Mouse (Mus musculus) intestine, embryonic 15.5 days (tissue): ENCODE measurements around the gene Ppa2. TPM values are rescaled to one million over a fixed set of nuclear protein-coding genes. Genes with fewer than 3 reads are reported as not detected.

Source experiments
- ATAC-seq: fragments of 200-750 bp; cut with Nextera tagmentation; 2 replicates; pipeline ENCODE4 v1.8.0; 2017; ENCODE audit warnings: moderate TSS enrichment, moderate library complexity
- H3K27ac ChIP-seq: fragments of 300-500 bp; sonication (generic); 2 replicates; pipeline ENCODE4 v1.5.1; 2015; ENCODE audit warnings: mild to moderate bottlenecking, inconsistent platforms
- H3K27me3 ChIP-seq: fragments of 300-500 bp; sonication (generic); replicated peaks from 2 replicates; pipeline ENCODE4 v1.6.1; 2015; ENCODE audit warnings: inconsistent platforms
- H3K36me3 ChIP-seq: fragments of 300-500 bp; sonication (generic); 2 replicates; pipeline ENCODE4 v1.6.1; 2015; ENCODE audit warnings: inconsistent platforms
- H3K4me1 ChIP-seq: fragments of 300-500 bp; sonication (generic); replicated peaks from 2 replicates; pipeline ENCODE4 v1.6.1; 2015; ENCODE audit warnings: inconsistent platforms
- H3K4me2 ChIP-seq: fragments of 300-500 bp; sonication (generic); replicated peaks from 2 replicates; pipeline ENCODE4 v1.6.1; 2015; ENCODE audit warnings: mild to moderate bottlenecking, inconsistent platforms
- H3K4me3 ChIP-seq: fragments of 300-500 bp; sonication (generic); replicated peaks from 2 replicates; pipeline ENCODE4 v1.5.1; 2015; ENCODE audit warnings: inconsistent platforms
- H3K9ac ChIP-seq: fragments of 300-500 bp; sonication (generic); 2 replicates; pipeline ENCODE4 v1.6.1; 2015; ENCODE audit warnings: inconsistent platforms
- H3K9me3 ChIP-seq: fragments of 300-500 bp; sonication (generic); 2 replicates; pipeline ENCODE4 v1.6.1; 2016; ENCODE audit warnings: inconsistent platforms
- WGBS: fragments of 180-500 bp; shearing (Covaris S2); methylation state at CpG from one replicate; pipeline ENCODE4 v1.1.7; 2015; 5-methylcytosine and 5-hydroxymethylcytosine counted together
- polyA plus RNA-seq: library from polyadenylated mRNA; unstranded; fragments of >200 nt; fragmentation: Nextera tagmentation; extraction: Ambion mirVana; gene quantifications from 2 replicates; pipeline ENCODE4 v1.2.1, GENCODE M21; 2015

The Ppa2 gene
- polyA plus RNA-seq: 132 and 135 TPM in 2 replicates

GRCm38 (mm10) chr3:133309954-133310808 is at the start of gene Ppa2:
Gene Ppa2 (plus strand): TSS chr3:133310110.
- Histone ChIP-seq H3K27me3 (no peaks in the 10 kb centered on the region), H3K27ac (peak within 1 kb of the TSS; percentile 97), H3K9me3 (peaks cover 5% of the 10 kb centered on the region; the same call in 1 of the 2 replicates), H3K4me2 (peak within 1 kb of the TSS; percentile 74), H3K36me3 (no peaks in the 10 kb centered on the region), H3K4me1 (peaks cover 14% of the 10 kb centered on the region; the same call in 1 of the 2 replicates), H3K9ac (peak within 1 kb of the TSS; percentile 96), H3K4me3 (peak within 1 kb of the TSS; percentile 86)
- peak; percentile 92 for ATAC-seq
- WGBS: under 1% methylated on average over 91 of the region's 95 CpGs

GRCm38 (mm10) chr3:133271887-133272286 is 38.0 kb upstream of the Ppa2 start:
- H3K4me2 ChIP-seq: no peak overlapping the region
- WGBS: 19% methylated on average over 3 of the region's 3 CpGs
- no peaks in the 10 kb centered on the region for H3K27me3 ChIP-seq
- H3K9ac ChIP-seq: no peak overlapping the region
- no peak for ATAC-seq
- no peak overlapping the region for H3K4me3 ChIP-seq
- no peak overlapping the region for H3K27ac ChIP-seq
- no peaks in the 10 kb centered on the region for H3K9me3 ChIP-seq
- no peaks in the 10 kb centered on the region for H3K4me1 ChIP-seq
- no peaks in the 10 kb centered on the region for H3K36me3 ChIP-seq

GRCm38 (mm10) chr3:133284587-133284986 is 25.3 kb upstream of the Ppa2 start:
- ATAC-seq: no peak
- 31% methylated on average over 5 of the region's 5 CpGs for WGBS
- Histone ChIP-seq H3K36me3 (no peaks in the 10 kb centered on the region), H3K27me3 (no peaks in the 10 kb centered on the region), H3K9me3 (no peaks in the 10 kb centered on the region), H3K4me1 (no peaks in the 10 kb centered on the region), H3K9ac (no peak overlapping the region), H3K4me3 (no peak overlapping the region), H3K27ac (no peak overlapping the region), H3K4me2 (no peak overlapping the region)

- H3K4me1 ChIP-seq: no peaks in the 10 kb centered on the region
- no peak overlapping the region for H3K27ac ChIP-seq
- WGBS: 91% methylated on average over 2 of the region's 2 CpGs
- no peak overlapping the region for H3K4me3 ChIP-seq
- H3K36me3 ChIP-seq: no peaks in the 10 kb centered on the region
- H3K9me3 ChIP-seq: no peaks in the 10 kb centered on the region
- no peaks in the 10 kb centered on the region for H3K27me3 ChIP-seq
- no peak for ATAC-seq
- H3K9ac ChIP-seq: no peak overlapping the region
- no peak overlapping the region for H3K4me2 ChIP-seq
These were observed 21.1 kb upstream of the Ppa2 start for GRCm38 (mm10) chr3:133288795-133289194.

- ATAC-seq: no peak
- Histone ChIP-seq H3K27me3 (no peaks in the 10 kb centered on the region), H3K36me3 (no peaks in the 10 kb centered on the region), H3K4me2 (no peak overlapping the region), H3K9ac (no peak overlapping the region), H3K27ac (no peak overlapping the region), H3K4me1 (no peaks in the 10 kb centered on the region), H3K9me3 (peaks cover 2% of the 10 kb centered on the region; the same call in 1 of the 2 replicates), H3K4me3 (no peak overlapping the region)
- 90% methylated on average over 3 of the region's 3 CpGs for WGBS
These were observed 5.6 kb upstream of the Ppa2 start for GRCm38 (mm10) chr3:133304328-133304727.

GRCm38 (mm10) chr3:133308361-133308760 is 1.5 kb upstream of the Ppa2 start:
- Histone ChIP-seq H3K27me3 (no peaks in the 10 kb centered on the region), H3K4me2 (no peak overlapping the region), H3K27ac (no peak overlapping the region), H3K4me3 (no peak overlapping the region), H3K36me3 (no peaks in the 10 kb centered on the region), H3K9ac (no peak overlapping the region), H3K9me3 (peaks cover 5% of the 10 kb centered on the region; the same call in 1 of the 2 replicates), H3K4me1 (peaks cover 14% of the 10 kb centered on the region; the same call in 1 of the 2 replicates)
- ATAC-seq: no peak
- WGBS: 94% methylated on average over 3 of the region's 3 CpGs

GRCm38 (mm10) chr3:133309359-133309758 is 551 bp upstream of the Ppa2 start:
- 88% methylated on average over 7 of the region's 7 CpGs for WGBS
- Histone ChIP-seq H3K4me1 (peaks cover 14% of the 10 kb centered on the region; the same call in 1 of the 2 replicates), H3K27me3 (no peaks in the 10 kb centered on the region), H3K4me3 (no peak overlapping the region), H3K9me3 (peaks cover 5% of the 10 kb centered on the region; the same call in 1 of the 2 replicates), H3K4me2 (peak overlapping the region; percentile 74; the same call in 1 of the 2 replicates), H3K9ac (no peak overlapping the region), H3K27ac (no peak overlapping the region), H3K36me3 (no peaks in the 10 kb centered on the region)
- ATAC-seq: no peak

- H3K36me3 ChIP-seq: no peaks in the 10 kb centered on the region
- H3K4me1 ChIP-seq: peaks cover 14% of the 10 kb centered on the region; the same call in 1 of the 2 replicates
- H3K9ac ChIP-seq: peak overlapping the region; percentile 96
- H3K4me3 ChIP-seq: peak overlapping the region; percentile 86
- 16% methylated on average over 14 of the region's 14 CpGs for WGBS
- H3K27me3 ChIP-seq: no peaks in the 10 kb centered on the region
- H3K9me3 ChIP-seq: peaks cover 5% of the 10 kb centered on the region; the same call in 1 of the 2 replicates
- H3K27ac ChIP-seq: peak overlapping the region; percentile 97
- ATAC-seq: peak; percentile 26
- peak overlapping the region; percentile 74 for H3K4me2 ChIP-seq
These were observed 884 bp downstream of the Ppa2 start for GRCm38 (mm10) chr3:133310809-133311179.

- no peak overlapping the region for H3K4me2 ChIP-seq
- no peak overlapping the region for H3K4me3 ChIP-seq
- no peak overlapping the region for H3K27ac ChIP-seq
- WGBS: 78% methylated on average over 3 of the region's 3 CpGs
- no peaks in the 10 kb centered on the region for H3K36me3 ChIP-seq
- ATAC-seq: no peak
- no peaks in the 10 kb centered on the region for H3K27me3 ChIP-seq
- H3K9ac ChIP-seq: no peak overlapping the region
- peaks cover 5% of the 10 kb centered on the region; the same call in 1 of the 2 replicates for H3K9me3 ChIP-seq
- peaks cover 14% of the 10 kb centered on the region; the same call in 1 of the 2 replicates for H3K4me1 ChIP-seq
These were observed 2.4 kb downstream of the Ppa2 start for GRCm38 (mm10) chr3:133312331-133312730.

GRCm38 (mm10) chr3:133312850-133313249 is 2.9 kb downstream of the Ppa2 start:
- no peak overlapping the region for H3K4me2 ChIP-seq
- H3K4me3 ChIP-seq: no peak overlapping the region
- H3K9me3 ChIP-seq: peaks cover 5% of the 10 kb centered on the region; the same call in 1 of the 2 replicates
- H3K36me3 ChIP-seq: no peaks in the 10 kb centered on the region
- peak; percentile 3 for ATAC-seq
- no peak overlapping the region for H3K27ac ChIP-seq
- no peak overlapping the region for H3K9ac ChIP-seq
- peaks cover 14% of the 10 kb centered on the region; the same call in 1 of the 2 replicates for H3K4me1 ChIP-seq
- WGBS: 69% methylated on average over 6 of the region's 6 CpGs
- no peaks in the 10 kb centered on the region for H3K27me3 ChIP-seq

GRCm38 (mm10) chr3:133313491-133314199 is 3.7 kb downstream of the Ppa2 start:
- ATAC-seq: no peak
- peaks cover 14% of the 10 kb centered on the region; the same call in 1 of the 2 replicates for H3K4me1 ChIP-seq
- no peak overlapping the region for H3K4me3 ChIP-seq
- H3K27ac ChIP-seq: no peak overlapping the region
- peaks cover 5% of the 10 kb centered on the region; the same call in 1 of the 2 replicates for H3K9me3 ChIP-seq
- no peak overlapping the region for H3K4me2 ChIP-seq
- H3K27me3 ChIP-seq: no peaks in the 10 kb centered on the region
- no peaks in the 10 kb centered on the region for H3K36me3 ChIP-seq
- no peak overlapping the region for H3K9ac ChIP-seq
- 92% methylated on average over 3 of the region's 3 CpGs for WGBS

GRCm38 (mm10) chr3:133314475-133314874 is 4.6 kb downstream of the Ppa2 start:
- Histone ChIP-seq H3K9me3 (0 out of 2 replicates have a peak, but pooled peaks cover 2% of the 10 kb centered on the region), H3K27me3 (no peaks in the 10 kb centered on the region), H3K27ac (no peak overlapping the region), H3K4me2 (no peak overlapping the region), H3K36me3 (no peaks in the 10 kb centered on the region), H3K9ac (no peak overlapping the region), H3K4me3 (no peak overlapping the region), H3K4me1 (peaks cover 14% of the 10 kb centered on the region; the same call in 1 of the 2 replicates)
- 45% methylated on average over 6 of the region's 6 CpGs for WGBS
- ATAC-seq: no peak
